Mouse (Mus musculus) midbrain, embryonic 11.5 days (tissue): Measurements from ENCODE around the gene Tarm1. TPM values are rescaled to one million over a fixed set of nuclear protein-coding genes. Genes with fewer than 3 reads are reported as not detected.

ENCODE experiments used
- ATAC-seq: fragments of 200-750 bp; cut with Nextera tagmentation; 2 replicates; pipeline ENCODE4 v1.8.0; 2017; ENCODE audit warnings: moderate TSS enrichment, moderate library complexity; ENCODE audit not compliant: low FRiP score
- DNase-seq: peaks from one replicate; pipeline ENCODE4 v3.0.0; 2015; ENCODE audit warnings: low spot score; ENCODE audit errors: missing footprints
- H3K27ac ChIP-seq: fragments of 300-500 bp; sonication (generic); 2 replicates; pipeline ENCODE4 v1.5.1; 2014; ENCODE audit warnings: low read depth, low read length
- H3K27me3 ChIP-seq: fragments of 300-500 bp; sonication (generic); 2 replicates; pipeline ENCODE4 v1.6.1; 2014; ENCODE audit warnings: mild to moderate bottlenecking, low read length, moderate library complexity, mixed read lengths; ENCODE audit not compliant: control insufficient read depth, insufficient read depth
- H3K36me3 ChIP-seq: fragments of 300-500 bp; sonication (generic); 2 replicates; pipeline ENCODE4 v1.6.1; 2014; ENCODE audit warnings: mild to moderate bottlenecking, low read length, moderate library complexity, mixed read lengths; ENCODE audit not compliant: control insufficient read depth, insufficient read depth
- H3K4me1 ChIP-seq: fragments of 300-500 bp; sonication (generic); 2 replicates; pipeline ENCODE4 v1.6.1; 2014; ENCODE audit warnings: low read length; ENCODE audit not compliant: control insufficient read depth, insufficient read depth
- H3K4me2 ChIP-seq: fragments of 300-500 bp; sonication (generic); 2 replicates; pipeline ENCODE4 v1.6.1; 2014; ENCODE audit warnings: mild to moderate bottlenecking, moderate library complexity
- H3K4me3 ChIP-seq: fragments of 300-500 bp; sonication (generic); 2 replicates; pipeline ENCODE4 v1.5.1; 2014; ENCODE audit warnings: low read depth, low read length
- H3K9ac ChIP-seq: fragments of 300-500 bp; sonication (generic); 2 replicates; pipeline ENCODE4 v1.6.1; 2014; ENCODE audit warnings: low read length
- H3K9me3 ChIP-seq: fragments of 300-500 bp; sonication (generic); 2 replicates; pipeline ENCODE4 v1.6.1; 2016; ENCODE audit warnings: low read length; ENCODE audit not compliant: control insufficient read depth
- WGBS: fragments of 180-500 bp; shearing (Covaris S2); extraction: QIAGEN DNeasy Blood & Tissue Kit; methylation state at CpG from one replicate; pipeline ENCODE4 v1.1.7; 2014; 5-methylcytosine and 5-hydroxymethylcytosine counted together
- polyA plus RNA-seq: library from polyadenylated mRNA; unstranded; fragments of >200 nt; fragmentation: Nextera tagmentation; extraction: Ambion mirVana; gene quantifications from 2 replicates; pipeline ENCODE4 v1.2.1, GENCODE M21; 2014

The Tarm1 gene
- polyA plus RNA-seq, 1 experiment from 2014 or later, result not detected

GRCm38 (mm10) chr7:3460261-3460660 lies 42.2 kb downstream of the Tarm1 start:
- H3K36me3 ChIP-seq, result no peaks in the 10 kb centered on the region
- no peak overlapping the region for H3K4me3 ChIP-seq
- H3K4me1 ChIP-seq, result no peaks in the 10 kb centered on the region
- no peak overlapping the region for H3K27ac ChIP-seq
- H3K9ac ChIP-seq, result no peak overlapping the region
- no peak overlapping the region for H3K4me2 ChIP-seq
- ATAC-seq, result no peak
- no peak for DNase-seq
- no peaks in the 10 kb centered on the region for H3K27me3 ChIP-seq
- 88% methylated on average over 8 of the region's 8 CpGs for WGBS
- H3K9me3 ChIP-seq, result no peaks in the 10 kb centered on the region; the same call in 1 of the 2 replicates

- Histone ChIP-seq H3K27ac (no peak overlapping the region), H3K4me1 (no peaks in the 10 kb centered on the region), H3K4me2 (no peak overlapping the region), H3K36me3 (no peaks in the 10 kb centered on the region), H3K4me3 (no peak overlapping the region), H3K9me3 (no peaks in the 10 kb centered on the region; the same call in 1 of the 2 replicates), H3K27me3 (no peaks in the 10 kb centered on the region), H3K9ac (no peak overlapping the region)
- WGBS, result 77% methylated on average over 9 of the region's 9 CpGs
- ATAC-seq (no peak), DNase-seq (no peak)
These were observed 44.6 kb downstream of the Tarm1 start for GRCm38 (mm10) chr7:3457841-3458217.

- Histone ChIP-seq H3K9ac (no peak overlapping the region), H3K9me3 (no peaks in the 10 kb centered on the region; the same call in 1 of the 2 replicates), H3K27me3 (no peaks in the 10 kb centered on the region), H3K36me3 (no peaks in the 10 kb centered on the region), H3K4me1 (no peaks in the 10 kb centered on the region), H3K27ac (no peak overlapping the region), H3K4me2 (no peak overlapping the region), H3K4me3 (no peak overlapping the region)
- WGBS, result 97% methylated on average over 10 of the region's 10 CpGs
- no peak for ATAC-seq
- no peak for DNase-seq
These were observed 45.1 kb downstream of the Tarm1 start for GRCm38 (mm10) chr7:3457111-3457840.

- Histone ChIP-seq H3K36me3 (no peaks in the 10 kb centered on the region), H3K4me1 (no peaks in the 10 kb centered on the region), H3K9me3 (no peaks in the 10 kb centered on the region), H3K4me3 (no peak overlapping the region), H3K27me3 (no peaks in the 10 kb centered on the region), H3K27ac (no peak overlapping the region), H3K9ac (no peak overlapping the region), H3K4me2 (no peak overlapping the region)
- WGBS, result 55% methylated on average over 11 of the region's 11 CpGs
- DNase-seq (no peak), ATAC-seq (no peak)
These were observed 48.8 kb downstream of the Tarm1 start for GRCm38 (mm10) chr7:3453486-3454183.

- Histone ChIP-seq H3K27me3 (no peaks in the 10 kb centered on the region), H3K4me1 (no peaks in the 10 kb centered on the region), H3K9me3 (no peaks in the 10 kb centered on the region), H3K36me3 (no peaks in the 10 kb centered on the region), H3K4me2 (no peak overlapping the region), H3K9ac (no peak overlapping the region), H3K27ac (no peak overlapping the region), H3K4me3 (no peak overlapping the region)
- WGBS, result 58% methylated on average over 12 of the region's 12 CpGs
- ATAC-seq, result no peak
- no peak for DNase-seq
These were observed 49.5 kb downstream of the Tarm1 start for GRCm38 (mm10) chr7:3452821-3453485.

- ATAC-seq (no peak), DNase-seq (no peak)
- no peak overlapping the region for H3K4me3 ChIP-seq
- H3K27ac ChIP-seq, result no peak overlapping the region
- no peaks in the 10 kb centered on the region for H3K27me3 ChIP-seq
- H3K36me3 ChIP-seq, result no peaks in the 10 kb centered on the region
- WGBS, result 59% methylated on average over 6 of the region's 6 CpGs
- H3K4me2 ChIP-seq, result no peak overlapping the region
- no peaks in the 10 kb centered on the region for H3K9me3 ChIP-seq
- no peak overlapping the region for H3K9ac ChIP-seq
- H3K4me1 ChIP-seq, result no peaks in the 10 kb centered on the region
These were observed 51.3 kb downstream of the Tarm1 start for GRCm38 (mm10) chr7:3451161-3451560.

- H3K36me3 ChIP-seq, result no peaks in the 10 kb centered on the region
- no peak overlapping the region for H3K4me2 ChIP-seq
- WGBS, result 75% methylated on average over 5 of the region's 5 CpGs
- DNase-seq, result no peak
- H3K9ac ChIP-seq, result no peak overlapping the region
- no peaks in the 10 kb centered on the region for H3K4me1 ChIP-seq
- no peaks in the 10 kb centered on the region for H3K9me3 ChIP-seq
- no peak for ATAC-seq
- H3K27ac ChIP-seq, result no peak overlapping the region
- H3K27me3 ChIP-seq, result no peaks in the 10 kb centered on the region
- H3K4me3 ChIP-seq, result no peak overlapping the region
These were observed 51.8 kb downstream of the Tarm1 start for GRCm38 (mm10) chr7:3450671-3451070.

- Histone ChIP-seq H3K4me1 (no peaks in the 10 kb centered on the region), H3K4me2 (no peak overlapping the region), H3K9me3 (no peaks in the 10 kb centered on the region), H3K9ac (no peak overlapping the region), H3K27me3 (no peaks in the 10 kb centered on the region), H3K36me3 (no peaks in the 10 kb centered on the region), H3K4me3 (no peak overlapping the region), H3K27ac (no peak overlapping the region)
- peak; percentile 97 for DNase-seq
- WGBS, result 23% methylated on average over 15 of the region's 15 CpGs
- ATAC-seq, result peak; percentile 67; the same call in 1 of the 2 replicates
These were observed 53.5 kb downstream of the Tarm1 start for GRCm38 (mm10) chr7:3448737-3449454.
